Mouse (Mus musculus): ENCODE data around the gene Epha8.

DNA sequence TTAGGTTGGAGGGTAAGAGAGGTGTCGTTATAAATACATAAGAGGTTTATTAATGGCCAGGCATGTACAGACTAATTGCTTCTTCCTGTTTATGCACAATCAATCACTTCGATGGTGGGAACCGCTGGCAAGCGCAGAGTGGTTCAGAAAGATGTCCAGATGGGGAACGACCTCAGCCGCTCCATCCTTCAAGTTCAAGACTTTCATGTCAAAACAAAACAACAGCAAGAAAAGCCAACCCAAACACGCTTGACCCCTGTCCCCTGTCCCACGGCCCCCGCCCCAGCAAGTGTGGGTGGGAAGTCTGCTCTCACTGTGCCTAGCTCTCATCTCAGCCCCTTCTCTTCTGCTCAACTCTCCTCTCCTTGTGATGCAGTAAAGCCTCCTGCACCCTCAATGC lies 4.0 kb upstream of the Epha8 start:
- TF ChIP-seq POLR2A (IDR thresholded peaks at IDR 0.05; ENCODE audit: low read depth, low read length): no peak
- no peak for TF ChIP-seq CTCF (IDR thresholded peaks at IDR 0.05; ENCODE audit: extremely low read depth, insufficient read length, insufficient replicate concordance, low read depth, low read length)

Data from small intestine, adult 2 months (tissue).